Mouse (Mus musculus): Measurements from ENCODE around the gene Aldh1b1. TPM values are rescaled to one million over a fixed set of nuclear protein-coding genes. Genes with fewer than 3 reads are reported as not detected.

Gene Aldh1b1
- polyA plus RNA-seq, 1 experiment from 2014 or later: 5.0 TPM

DNA sequence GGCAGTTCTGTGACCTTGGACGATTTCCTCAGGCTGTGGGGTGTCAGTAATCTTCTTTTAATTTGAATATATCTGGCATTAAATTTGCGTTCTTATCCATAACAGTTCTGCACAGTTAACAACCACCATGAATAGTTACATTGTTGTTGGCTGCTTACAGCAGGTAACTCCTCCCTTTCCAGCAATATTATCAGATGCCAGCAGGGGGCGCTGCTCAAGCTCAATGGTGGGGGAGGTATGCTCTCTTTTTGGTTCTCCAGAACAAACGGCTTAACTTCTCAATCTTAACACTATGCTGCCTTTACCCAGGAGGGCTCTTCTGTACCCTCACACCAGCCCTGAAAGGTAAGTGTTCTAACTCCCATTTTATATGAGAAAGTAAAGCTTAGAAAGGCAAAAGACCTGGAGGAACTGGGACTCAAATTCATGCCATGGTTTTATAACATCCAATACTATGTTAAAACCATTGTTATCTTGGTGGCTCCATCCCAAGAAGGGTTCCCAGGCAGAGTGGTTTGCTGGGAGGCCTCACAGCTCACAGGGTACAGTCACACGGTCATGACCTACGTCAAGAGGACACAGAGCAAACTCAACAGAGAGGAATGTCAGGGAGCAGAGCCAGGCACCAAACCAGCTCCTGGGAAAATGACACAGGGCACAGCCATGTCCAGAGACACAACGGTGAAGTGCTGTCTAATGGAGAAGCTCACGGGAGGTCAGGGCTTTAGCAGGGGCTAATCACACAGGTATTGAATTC, 21.4 kb downstream of the Aldh1b1 start:
- peaks cover 51% of the 10 kb centered on the region for H3K27me3 ChIP-seq (replicated peaks; ENCODE audit: low read depth, poor library complexity, severe bottlenecking)
- H3K36me3 ChIP-seq (replicated peaks): no peaks in the 10 kb centered on the region
- H3K27ac ChIP-seq (replicated peaks): peak overlapping the region; percentile 81
- 44% methylated on average over 8 of the region's 8 CpGs for WGBS
- H3K9me3 ChIP-seq: no peaks in the 10 kb centered on the region
- DNase-seq (ENCODE audit: low spot score): peak; percentile 81
- peaks cover 73% of the 10 kb centered on the region for H3K4me1 ChIP-seq
- H3K4me3 ChIP-seq: peak overlapping the region; percentile 47

DNA sequence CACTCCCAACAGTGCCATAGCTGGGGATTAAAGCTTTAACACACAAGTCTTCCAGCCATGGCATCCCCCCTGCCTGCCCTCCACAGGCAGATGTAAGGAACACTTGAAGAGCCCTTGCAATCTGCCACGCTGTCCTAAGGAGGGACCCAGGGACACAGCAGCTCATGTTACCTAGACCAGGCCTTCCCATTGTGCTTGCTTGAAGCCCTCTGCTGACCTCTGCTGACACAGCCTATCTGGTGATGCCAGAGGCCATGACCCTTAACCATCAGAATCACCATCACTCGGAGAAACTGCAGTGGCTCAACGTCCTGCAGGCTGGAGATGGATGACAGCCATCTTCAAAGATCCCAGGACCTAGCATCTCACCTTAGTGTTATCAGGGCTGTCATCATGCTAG, 23.2 kb downstream of the Aldh1b1 start:
- H3K27ac ChIP-seq (replicated peaks): no peak overlapping the region
- H3K36me3 ChIP-seq (replicated peaks): no peaks in the 10 kb centered on the region
- H3K4me1 ChIP-seq: peaks cover 80% of the 10 kb centered on the region
- 7% methylated on average over 3 of the region's 3 CpGs for WGBS
- peaks cover 68% of the 10 kb centered on the region for H3K27me3 ChIP-seq (replicated peaks; ENCODE audit: low read depth, poor library complexity, severe bottlenecking)
- H3K9me3 ChIP-seq: no peaks in the 10 kb centered on the region
- DNase-seq (ENCODE audit: low spot score): no peak
- no peak overlapping the region for H3K4me3 ChIP-seq

DNA sequence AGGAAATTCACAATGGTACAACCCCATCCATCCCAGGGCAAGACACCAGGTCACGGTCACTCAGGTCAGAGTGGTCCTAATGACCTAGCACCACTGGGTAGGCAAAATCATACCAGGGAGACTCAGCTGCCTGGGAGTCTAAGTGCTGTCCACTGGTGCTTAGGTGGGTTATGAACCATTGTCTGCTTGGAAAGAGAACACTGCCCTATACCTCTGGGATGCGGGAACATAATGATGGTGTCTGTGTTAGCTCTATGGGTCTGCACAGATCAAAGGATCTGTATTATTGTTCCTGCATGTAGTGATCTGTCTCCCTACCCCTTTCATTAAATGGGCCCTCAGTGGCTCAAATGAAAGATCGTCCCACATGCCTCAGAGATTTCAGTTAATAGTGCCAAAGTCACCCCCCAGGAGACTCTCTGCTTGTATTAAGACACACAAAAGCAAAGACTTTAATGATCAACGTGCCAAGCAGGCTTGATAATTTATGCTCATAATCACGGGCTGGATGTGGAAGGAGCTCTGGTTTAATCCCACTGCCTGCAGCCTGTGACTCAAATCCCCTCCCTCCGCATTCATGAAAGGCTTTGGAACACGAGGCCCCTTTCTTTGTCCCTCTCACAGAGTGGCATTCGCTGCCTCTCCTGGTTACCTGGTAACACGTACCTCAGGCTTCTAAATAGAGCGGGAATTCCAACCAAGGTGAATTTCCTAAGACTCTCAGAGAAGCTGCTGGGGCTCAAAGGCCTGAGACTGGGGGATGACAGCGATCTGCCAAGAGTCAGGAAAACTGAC, 24.2 kb downstream of the Aldh1b1 start:
- H3K9me3 ChIP-seq: no peaks in the 10 kb centered on the region
- peaks cover 79% of the 10 kb centered on the region for H3K4me1 ChIP-seq
- WGBS: 23% methylated on average over 11 of the region's 11 CpGs
- DNase-seq (ENCODE audit: low spot score): peak; percentile 38
- peak overlapping the region; percentile 32; the same call in 1 of the 2 replicates for H3K27ac ChIP-seq (replicated peaks)
- no peak overlapping the region for H3K4me3 ChIP-seq
- H3K36me3 ChIP-seq (replicated peaks): no peaks in the 10 kb centered on the region
- peaks cover 72% of the 10 kb centered on the region for H3K27me3 ChIP-seq (replicated peaks; ENCODE audit: low read depth, poor library complexity, severe bottlenecking)

DNA sequence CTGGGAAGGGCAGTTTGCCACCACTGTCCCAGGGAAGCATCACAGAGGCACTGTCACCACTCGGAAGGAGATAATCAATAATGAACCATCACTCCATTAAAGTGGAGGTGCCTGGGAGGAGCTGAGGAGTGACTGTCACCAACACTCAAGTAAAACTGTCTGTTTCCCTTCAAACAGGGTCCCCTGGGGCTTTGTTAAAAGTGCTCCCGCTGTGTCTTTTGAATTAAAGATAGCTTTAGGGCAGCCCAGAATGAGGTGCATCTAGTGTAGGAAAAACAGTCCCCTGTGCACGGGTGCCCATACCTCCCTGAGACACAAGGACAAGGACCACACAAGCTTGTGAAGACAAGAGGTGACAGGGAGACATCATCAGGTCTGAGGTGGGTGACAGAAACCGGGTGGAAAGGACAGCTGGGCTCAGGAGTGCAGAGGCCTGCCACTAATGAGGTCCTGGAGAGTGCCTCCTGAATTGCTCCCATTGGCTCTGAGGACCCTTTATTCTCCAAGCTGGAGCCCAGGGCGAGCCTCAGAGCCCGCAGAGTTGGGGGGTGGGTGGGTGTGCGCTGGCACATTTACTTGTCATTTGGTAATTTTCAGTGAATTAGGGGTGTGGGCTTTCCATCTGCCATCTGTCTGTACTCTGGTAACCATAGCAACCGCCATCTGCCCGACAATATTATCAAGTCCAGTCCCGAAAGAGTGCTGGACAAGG, 25.4 kb downstream of the Aldh1b1 start:
- Histone ChIP-seq H3K27me3 (replicated peaks; ENCODE audit: low read depth, poor library complexity, severe bottlenecking) (peaks cover 77% of the 10 kb centered on the region), H3K27ac (replicated peaks) (no peak overlapping the region), H3K4me3 (peak overlapping the region; percentile 58; the same call in 1 of the 2 replicates), H3K4me1 (peaks cover 67% of the 10 kb centered on the region), H3K9me3 (no peaks in the 10 kb centered on the region), H3K36me3 (replicated peaks) (no peaks in the 10 kb centered on the region)
- 7% methylated on average over 10 of the region's 10 CpGs for WGBS
- peak; percentile 45 for DNase-seq (ENCODE audit: low spot score)

DNA sequence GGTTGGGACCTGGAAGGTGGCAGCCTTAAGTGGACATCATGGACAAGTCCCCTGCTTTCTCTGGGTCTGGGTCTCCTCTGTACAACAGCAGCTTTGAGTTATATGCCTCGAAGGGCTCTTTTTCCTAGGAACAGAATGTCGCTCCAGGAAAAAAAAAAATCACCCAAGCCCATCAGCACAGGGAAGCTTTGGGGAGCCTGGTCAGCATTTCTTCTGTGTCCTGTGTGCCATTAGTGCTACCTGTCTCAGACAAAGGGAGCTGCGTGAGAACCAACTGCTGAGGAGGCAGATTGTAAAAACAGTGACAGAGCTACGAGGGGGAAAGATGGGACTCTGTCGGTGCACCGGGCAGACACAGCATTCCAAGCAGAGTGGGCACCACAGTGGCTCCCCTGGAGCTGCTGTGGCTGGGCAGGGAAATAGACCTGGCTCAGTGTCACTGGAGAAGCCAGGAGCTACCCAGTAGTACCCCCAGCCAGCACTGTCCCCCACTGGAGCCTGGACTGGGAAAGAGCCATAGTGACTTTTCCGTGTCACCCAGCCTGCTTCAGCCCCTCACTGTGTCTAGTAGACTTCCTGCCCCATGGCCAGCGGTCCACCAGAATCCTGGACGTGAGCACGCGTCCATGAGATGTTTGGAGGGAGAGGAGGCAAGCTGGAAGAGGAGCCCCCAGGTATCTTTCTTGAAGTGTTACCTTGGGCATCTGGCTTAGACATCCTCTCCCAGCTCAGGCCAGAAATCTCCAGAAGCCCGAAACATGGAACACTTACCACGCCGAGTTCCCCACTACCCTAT, 26.1 kb downstream of the Aldh1b1 start:
- Histone ChIP-seq H3K27me3 (replicated peaks; ENCODE audit: low read depth, poor library complexity, severe bottlenecking) (peaks cover 85% of the 10 kb centered on the region), H3K4me1 (peaks cover 61% of the 10 kb centered on the region), H3K27ac (replicated peaks) (peak overlapping the region; percentile 20; the same call in 1 of the 2 replicates), H3K4me3 (peak overlapping the region; percentile 58), H3K9me3 (no peaks in the 10 kb centered on the region), H3K36me3 (replicated peaks) (no peaks in the 10 kb centered on the region)
- DNase-seq (ENCODE audit: low spot score): peak; percentile 23
- 30% methylated on average over 14 of the region's 14 CpGs for WGBS

DNA sequence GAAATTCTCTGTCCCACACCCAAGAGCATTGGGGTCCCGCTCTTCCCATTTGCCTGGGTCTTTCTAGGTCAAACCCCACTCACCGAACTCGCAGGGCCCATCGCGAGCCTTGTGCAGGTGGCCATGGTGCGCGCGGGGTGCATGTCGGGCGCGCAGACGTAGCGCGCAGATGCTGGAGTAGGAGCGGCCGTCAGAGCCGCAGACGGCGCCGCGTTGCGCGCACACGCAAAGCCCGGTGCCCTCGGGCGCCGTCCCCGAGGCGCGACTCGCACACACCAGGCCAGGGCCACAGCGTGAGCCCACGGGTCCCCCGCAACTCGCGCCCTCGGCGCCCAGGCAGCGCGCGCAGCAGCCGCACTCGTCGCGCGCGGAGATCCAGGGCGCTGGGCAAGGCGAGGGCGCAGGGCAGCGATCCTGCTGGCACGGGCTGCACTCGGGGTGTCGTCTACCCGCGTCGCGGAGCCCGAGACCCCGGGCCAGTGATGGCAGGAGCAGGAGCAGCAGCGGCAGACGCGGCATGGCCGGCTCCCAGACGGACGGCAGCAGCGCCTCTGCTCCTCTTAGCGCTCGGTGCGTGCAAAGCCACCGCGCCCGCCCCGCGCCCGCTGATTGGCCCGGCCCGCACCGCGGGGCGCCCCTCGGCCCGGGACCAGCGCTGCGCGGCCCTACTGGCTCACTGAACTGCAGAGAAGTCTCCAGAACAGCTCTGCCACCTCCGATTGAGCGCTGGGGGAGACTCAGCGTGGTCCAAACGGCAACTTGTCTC, 27.6 kb downstream of the Aldh1b1 start, which contains the start of gene Igfbpl1:
Gene Igfbpl1, minus strand, starts transcription at position 649 of the 766 bp plus-strand sequence.
- Histone ChIP-seq H3K27ac (replicated peaks) (peak within 1 kb of the TSS; percentile 69), H3K4me3 (peak within 1 kb of the TSS; percentile 58), H3K4me1 (peaks cover 58% of the 10 kb centered on the region), H3K9me3 (no peaks in the 10 kb centered on the region), H3K36me3 (replicated peaks) (no peaks in the 10 kb centered on the region), H3K27me3 (replicated peaks; ENCODE audit: low read depth, poor library complexity, severe bottlenecking) (peaks cover 90% of the 10 kb centered on the region)
- peak; percentile 68 for DNase-seq (ENCODE audit: low spot score)
- 2% methylated on average over 91 of the region's 91 CpGs for WGBS

DNA sequence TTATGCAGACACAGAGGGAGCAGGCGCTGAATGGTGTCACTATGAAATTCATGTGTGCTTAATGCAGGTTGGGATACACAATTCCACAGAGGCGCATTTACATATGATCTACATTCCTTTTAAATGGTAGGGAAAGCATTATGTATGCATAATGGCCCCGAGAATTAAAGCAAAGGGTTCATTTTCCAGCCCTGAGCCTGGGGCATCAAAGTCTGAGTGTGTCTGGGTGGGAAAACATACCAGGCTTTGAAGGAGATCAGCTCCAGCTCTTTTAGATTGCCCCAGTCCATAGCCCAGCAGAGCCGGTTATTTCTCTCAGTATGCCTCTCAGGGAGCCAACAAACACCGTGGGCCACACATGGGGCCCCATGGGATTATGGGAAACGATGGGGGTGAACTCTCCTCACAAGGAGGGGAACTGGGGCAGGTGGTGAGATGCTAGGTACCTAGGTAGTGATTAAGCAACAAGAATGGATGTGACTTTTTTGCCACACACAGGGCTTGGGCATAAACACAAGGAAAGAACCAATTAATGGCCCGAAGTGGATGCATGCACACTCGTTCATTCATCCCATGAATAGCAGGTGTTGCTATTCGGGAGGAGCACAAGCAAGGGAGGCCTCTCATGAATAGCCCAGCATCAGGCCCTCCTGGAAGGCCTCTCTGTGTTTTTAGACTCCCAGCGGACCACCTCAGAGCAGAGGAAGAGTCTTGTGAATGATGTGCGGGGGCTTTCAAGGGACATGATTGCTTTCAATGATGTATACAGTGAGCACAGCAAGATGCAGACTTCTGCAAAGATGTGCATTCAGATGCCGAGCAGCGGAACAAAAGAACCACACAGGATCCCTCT, 31.3 kb downstream of the Aldh1b1 start:
- H3K27ac ChIP-seq (replicated peaks): no peak overlapping the region
- peaks cover 28% of the 10 kb centered on the region for H3K4me1 ChIP-seq
- H3K9me3 ChIP-seq: no peaks in the 10 kb centered on the region
- WGBS: 53% methylated on average over 13 of the region's 13 CpGs
- DNase-seq (ENCODE audit: low spot score): peak; percentile 15
- H3K27me3 ChIP-seq (replicated peaks; ENCODE audit: low read depth, poor library complexity, severe bottlenecking): peaks cover 74% of the 10 kb centered on the region
- no peak overlapping the region for H3K4me3 ChIP-seq
- no peaks in the 10 kb centered on the region for H3K36me3 ChIP-seq (replicated peaks)

DNA sequence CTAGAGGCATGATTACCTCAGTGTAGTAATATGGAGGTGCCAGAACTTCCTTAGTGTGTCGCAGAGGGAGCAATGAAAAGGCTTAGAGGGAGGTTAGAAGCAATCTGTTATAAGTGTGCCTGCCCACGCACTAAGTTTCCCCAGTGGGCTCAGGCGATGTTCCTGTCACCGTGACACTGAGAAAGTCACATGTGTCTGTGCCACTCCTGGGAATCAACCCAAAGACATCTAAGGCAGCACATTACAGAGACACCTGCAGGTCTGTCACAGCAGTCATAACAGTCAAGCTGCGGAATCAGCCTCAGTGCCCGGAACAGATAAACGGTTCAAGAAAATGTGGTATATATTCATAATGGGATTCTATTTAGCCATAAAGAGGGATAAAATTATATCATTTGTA, 33.2 kb downstream of the Aldh1b1 start:
- WGBS: 92% methylated on average over 7 of the region's 7 CpGs
- Histone ChIP-seq H3K4me3 (no peak overlapping the region), H3K36me3 (replicated peaks) (no peaks in the 10 kb centered on the region), H3K4me1 (peaks cover 13% of the 10 kb centered on the region), H3K9me3 (no peaks in the 10 kb centered on the region), H3K27ac (replicated peaks) (no peak overlapping the region), H3K27me3 (replicated peaks; ENCODE audit: low read depth, poor library complexity, severe bottlenecking) (peaks cover 55% of the 10 kb centered on the region)
- DNase-seq (ENCODE audit: low spot score): no peak

DNA sequence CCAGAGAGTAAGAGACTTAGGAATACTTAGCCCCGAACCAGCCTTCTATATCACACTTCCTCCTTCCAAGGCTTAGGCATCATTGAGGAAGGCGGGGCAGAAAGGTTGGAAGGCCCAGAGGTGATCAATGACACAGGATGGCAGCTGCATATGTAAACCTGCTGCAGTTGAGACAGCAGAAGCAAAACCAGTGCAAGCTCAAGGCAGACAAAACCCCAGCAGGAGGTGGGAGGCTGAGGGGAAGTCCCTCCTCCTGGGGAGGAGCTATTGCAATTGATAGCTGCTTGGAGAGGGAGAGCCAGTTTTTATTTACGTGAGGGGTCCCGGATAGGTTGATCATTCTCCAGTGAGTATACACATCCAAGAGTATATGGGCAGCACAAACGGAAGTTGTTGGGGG, 34.6 kb downstream of the Aldh1b1 start:
- WGBS: 44% methylated on average over 5 of the region's 5 CpGs
- H3K27ac ChIP-seq (replicated peaks): no peak overlapping the region

DNA sequence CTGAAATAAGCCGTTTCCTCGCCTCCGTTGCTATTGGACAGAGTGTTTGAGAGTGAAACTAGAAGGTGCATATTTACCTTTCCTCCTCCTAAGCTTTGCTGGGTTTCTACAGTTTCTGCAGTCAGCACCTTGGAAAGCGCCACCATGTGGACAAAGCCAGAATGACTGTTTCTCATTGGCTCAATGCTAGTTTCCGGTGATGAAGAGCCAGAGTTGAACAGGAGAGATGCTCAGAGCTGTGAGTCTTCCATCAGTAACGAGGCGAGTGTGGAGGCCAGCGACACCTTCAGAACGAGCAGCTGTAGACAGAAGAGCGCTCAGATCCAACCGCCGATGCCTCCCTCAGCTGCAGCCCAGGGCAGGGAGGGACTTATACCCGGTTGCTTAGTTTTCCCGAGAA, 45.5 kb downstream of the Aldh1b1 start:
- Histone ChIP-seq H3K27me3 (replicated peaks; ENCODE audit: low read depth, poor library complexity, severe bottlenecking) (peaks cover 19% of the 10 kb centered on the region; the same call in 1 of the 2 replicates), H3K4me1 (peaks cover 2% of the 10 kb centered on the region; the same call in 1 of the 2 replicates), H3K9me3 (no peaks in the 10 kb centered on the region), H3K36me3 (replicated peaks) (no peaks in the 10 kb centered on the region), H3K4me3 (no peak overlapping the region), H3K27ac (replicated peaks) (no peak overlapping the region)
- DNase-seq (ENCODE audit: low spot score): peak; percentile 64
- WGBS: 49% methylated on average over 14 of the region's 14 CpGs

More for the DNA sequence above, 34.6 kb downstream of the Aldh1b1 start:
- peaks cover 41% of the 10 kb centered on the region for H3K27me3 ChIP-seq (replicated peaks; ENCODE audit: low read depth, poor library complexity, severe bottlenecking)
- no peaks in the 10 kb centered on the region for H3K9me3 ChIP-seq
- no peak for DNase-seq (ENCODE audit: low spot score)
- H3K4me1 ChIP-seq: peaks cover 13% of the 10 kb centered on the region
- H3K36me3 ChIP-seq (replicated peaks): no peaks in the 10 kb centered on the region
- H3K4me3 ChIP-seq: no peak overlapping the region

All from embryonic facial prominence, embryonic 10.5 days (tissue).